Mouse (Mus musculus) embryonic facial prominence, embryonic 13.5 days (tissue): Measurements from ENCODE around the gene Pold1. TPM values are rescaled to one million over a fixed set of nuclear protein-coding genes. Genes with fewer than 3 reads are reported as not detected.

ENCODE experiments used
- microRNA-seq: library from miRNA; unstranded; fragments of <30 nt; microRNA quantifications from one replicate; pipeline ENCODE4, GENCODE M21; 2016
- polyA plus RNA-seq: library from polyadenylated mRNA; unstranded; fragments of >200 nt; fragmentation: Nextera tagmentation; extraction: Ambion mirVana; gene quantifications from 2 replicates; pipeline ENCODE4 v1.2.1, GENCODE M21; 2015

The Pold1 gene
- polyA plus RNA-seq, 1 experiment from 2014 or later, result 104 TPM

Small RNA genes lying within 50 kb of the gene (microRNA-seq; reads per million reads assigned to microRNA genes)
- gene Mir7053, result not detected

Other genes with a start within 250 kb of the Pold1 start
- 9.1 and 11.9 TPM in 2 replicates for gene Clec11a, start 241.9 kb downstream of the Pold1 start, polyA plus RNA-seq
- 5.5 and 6.8 TPM in 2 replicates for gene Shank1, start 238.6 kb downstream of the Pold1 start, polyA plus RNA-seq
- gene Syt3, start 164.7 kb downstream of the Pold1 start, polyA plus RNA-seq, result 4.1 and 4.9 TPM in 2 replicates
- 0.19 and 1.4 TPM in 2 replicates for gene 1700008O03Rik, start 163.0 kb downstream of the Pold1 start, polyA plus RNA-seq
- 1.5 and 1.6 TPM in 2 replicates for gene Lrrc4b, start 119.8 kb downstream of the Pold1 start, polyA plus RNA-seq
- 0.69 and 2.2 TPM in 2 replicates for gene Aspdh, start 83.5 kb downstream of the Pold1 start, polyA plus RNA-seq
- 93.6 and 106 TPM in 2 replicates for gene Josd2, start 80.9 kb downstream of the Pold1 start, polyA plus RNA-seq
- 126 and 129 TPM in 2 replicates for gene Emc10, start 52.3 kb downstream of the Pold1 start, polyA plus RNA-seq
- 19.9 and 22.4 TPM in 2 replicates for gene Fam71e1, start 52.3 kb downstream of the Pold1 start, polyA plus RNA-seq
- gene Mybpc2, start 24.2 kb downstream of the Pold1 start, polyA plus RNA-seq, result 0.13 and 0.14 TPM in 2 replicates
- 0.60 and 0.94 TPM in 2 replicates for gene Spib, start 16.8 kb downstream of the Pold1 start, polyA plus RNA-seq
- 72.3 and 80.1 TPM in 2 replicates for gene Nr1h2, start 5.1 kb upstream of the Pold1 start, polyA plus RNA-seq
- gene Napsa, start 23.5 kb upstream of the Pold1 start, polyA plus RNA-seq, result 1.1 and 1.8 TPM in 2 replicates
- 0.72 and 1.8 TPM in 2 replicates for gene Kcnc3, start 41.8 kb upstream of the Pold1 start, polyA plus RNA-seq
- 11.8 and 12.2 TPM in 2 replicates for gene Myh14, start 122.0 kb upstream of the Pold1 start, polyA plus RNA-seq
- not detected in 2 replicates for gene Izumo2, start 159.9 kb upstream of the Pold1 start, polyA plus RNA-seq
- gene Vrk3, start 199.6 kb upstream of the Pold1 start, polyA plus RNA-seq, result 32.2 and 35.9 TPM in 2 replicates
- gene Zfp473, start 202.2 kb upstream of the Pold1 start, polyA plus RNA-seq, result 2.0 and 2.3 TPM in 2 replicates